Mouse (Mus musculus): ENCODE data around the gene Inafm2.

The Inafm2 gene

DNA sequence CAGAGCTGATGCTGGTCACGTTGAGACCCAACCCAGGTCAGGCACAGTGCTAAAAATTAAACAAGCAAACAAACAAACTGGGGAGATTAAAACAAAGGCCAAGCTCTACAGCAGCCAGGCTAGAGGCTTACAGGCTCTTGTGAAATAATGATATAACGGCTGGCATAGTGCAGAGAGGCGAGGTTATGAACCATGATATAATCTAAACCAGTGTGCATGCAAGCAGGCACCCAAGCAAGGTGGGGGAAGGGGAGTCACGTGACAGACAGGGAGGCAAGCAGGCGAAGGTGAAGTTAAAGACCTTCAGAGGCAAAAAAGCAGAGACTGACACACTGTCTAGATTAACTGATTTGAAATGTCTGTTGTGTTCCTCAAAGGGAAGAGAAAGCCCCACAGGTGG, 37.5 kb downstream of the Inafm2 start:
- DNase-seq (ENCODE audit: low spot score in 2 of 2) = no peak

DNA sequence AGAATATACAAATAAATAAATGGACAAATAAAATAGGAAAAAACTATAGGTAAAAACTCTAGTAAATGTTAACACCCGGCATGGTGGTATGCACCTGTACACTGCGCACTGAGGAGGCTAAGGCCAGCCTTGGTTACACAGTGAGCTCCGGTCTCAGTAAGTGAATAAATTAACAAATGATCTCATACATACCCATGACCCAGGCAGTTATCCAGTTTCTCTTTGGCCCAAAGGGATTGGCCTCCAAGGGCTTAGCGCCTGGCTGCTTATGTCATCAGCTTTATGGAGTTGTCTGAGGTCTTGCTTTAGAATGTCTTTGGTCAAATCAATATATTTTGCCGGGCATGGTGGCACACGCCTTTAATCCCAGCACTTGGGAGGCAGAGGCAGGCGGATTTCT, 38.1 kb downstream of the Inafm2 start:
- no peak for DNase-seq (ENCODE audit: low spot score in 2 of 2)

DNA sequence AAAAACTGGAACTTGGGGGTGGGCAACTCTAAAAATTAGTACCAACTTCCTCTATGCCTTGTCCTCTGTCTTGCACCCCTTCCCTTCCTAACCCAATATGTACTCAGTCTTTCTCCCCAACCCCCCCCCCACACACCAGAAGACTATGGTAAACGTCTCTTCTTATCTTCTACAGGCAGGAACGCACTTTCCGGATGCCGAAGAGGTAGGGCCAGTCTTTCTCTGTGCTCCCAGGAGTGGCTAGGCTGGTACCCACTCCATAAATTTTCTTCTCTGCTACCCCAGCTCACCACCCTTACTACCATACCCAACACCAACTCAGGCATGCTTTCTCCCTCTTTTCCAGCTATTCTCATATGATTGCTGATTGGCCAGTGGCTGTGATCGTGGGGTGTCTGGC, 41.0 kb downstream of the Inafm2 start:
- DNase-seq (ENCODE audit: low spot score in 2 of 2) = no peak

DNA sequence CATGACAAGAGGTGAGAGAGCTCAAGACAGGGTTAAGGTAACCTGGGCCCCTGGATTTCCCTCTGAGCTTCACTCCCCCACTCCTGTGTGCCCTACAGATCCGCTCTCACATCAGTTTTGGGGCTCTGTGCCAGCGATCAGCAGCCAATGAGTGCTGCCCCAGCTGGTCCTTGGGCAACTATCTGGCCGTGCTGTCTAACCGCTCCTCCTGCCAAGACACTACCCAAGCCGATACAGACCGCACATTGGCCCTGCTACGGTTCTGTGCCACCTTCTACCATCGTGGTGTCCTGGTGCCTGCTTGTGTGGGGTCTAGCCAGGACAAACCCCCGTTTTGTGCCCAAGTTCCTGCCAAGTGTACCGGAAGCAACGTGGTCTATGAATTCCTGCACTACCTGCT, 43.9 kb downstream of the Inafm2 start:
- DNase-seq (ENCODE audit: low spot score in 2 of 2) = no peak

DNA sequence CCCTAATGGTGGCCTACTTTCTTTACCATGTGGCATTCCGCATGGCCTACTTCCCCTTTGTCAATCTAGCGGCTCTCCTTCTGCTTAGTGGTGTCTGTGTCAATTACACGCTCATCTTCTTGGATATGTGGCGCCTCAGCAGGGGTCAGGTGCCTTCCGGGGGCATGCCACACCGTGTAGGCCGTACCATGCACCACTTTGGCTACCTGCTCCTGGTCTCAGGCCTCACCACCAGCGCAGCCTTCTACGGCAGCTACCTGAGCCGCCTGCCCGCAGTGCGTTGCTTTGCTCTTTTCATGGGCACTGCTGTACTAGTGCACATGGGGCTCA, 44.6 kb downstream of the Inafm2 start:
- DNase-seq (ENCODE audit: low spot score in 2 of 2) = no peak

DNA sequence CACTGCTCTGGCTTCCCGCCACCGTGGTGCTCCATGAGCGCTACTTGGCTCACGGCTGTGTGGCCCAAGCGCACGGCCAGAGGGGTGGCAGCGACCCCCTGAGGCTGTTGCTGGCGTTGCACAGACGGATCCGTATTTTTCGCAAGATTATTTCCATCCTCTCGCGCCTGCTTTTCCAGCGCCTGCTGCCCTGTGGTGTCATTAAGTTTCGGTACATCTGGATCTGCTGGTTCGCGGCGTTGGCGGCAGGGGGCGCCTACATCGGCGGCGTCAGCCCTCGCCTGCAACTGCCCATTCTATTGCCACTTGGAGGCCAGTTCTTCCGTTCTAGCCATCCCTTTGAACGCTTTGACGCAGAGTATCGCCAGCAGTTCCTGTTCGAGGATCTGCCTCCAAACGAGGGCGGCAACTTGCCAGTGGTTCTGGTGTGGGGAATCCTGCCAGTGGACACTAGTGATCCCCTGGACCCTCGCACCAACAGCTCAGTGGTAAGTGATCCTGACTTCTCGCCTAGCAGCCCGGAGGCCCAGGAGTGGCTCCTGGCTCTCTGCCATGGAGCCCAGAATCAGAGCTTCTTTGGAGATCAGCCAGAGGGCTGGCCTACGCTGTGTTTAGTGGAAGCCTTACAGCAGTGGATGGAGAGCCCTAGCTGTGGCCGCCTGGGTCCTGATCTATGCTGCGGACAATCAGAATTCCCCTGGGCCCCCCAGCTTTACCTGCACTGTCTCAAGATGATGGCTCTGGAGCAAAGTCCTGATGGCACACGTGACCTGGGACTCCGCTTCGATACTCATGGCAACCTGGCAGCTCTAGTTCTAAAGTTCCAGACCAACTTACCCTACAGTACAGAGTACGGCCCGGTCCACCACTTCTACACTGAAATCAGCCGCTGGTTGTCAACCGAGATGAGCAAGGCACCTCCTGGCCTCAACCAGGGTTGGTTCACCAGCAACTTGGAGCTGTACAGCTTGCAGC, 45.3 kb downstream of the Inafm2 start:
- peak in 1 of 2 experiments; percentile 50 for DNase-seq (ENCODE audit: low spot score in 2 of 2)

DNA sequence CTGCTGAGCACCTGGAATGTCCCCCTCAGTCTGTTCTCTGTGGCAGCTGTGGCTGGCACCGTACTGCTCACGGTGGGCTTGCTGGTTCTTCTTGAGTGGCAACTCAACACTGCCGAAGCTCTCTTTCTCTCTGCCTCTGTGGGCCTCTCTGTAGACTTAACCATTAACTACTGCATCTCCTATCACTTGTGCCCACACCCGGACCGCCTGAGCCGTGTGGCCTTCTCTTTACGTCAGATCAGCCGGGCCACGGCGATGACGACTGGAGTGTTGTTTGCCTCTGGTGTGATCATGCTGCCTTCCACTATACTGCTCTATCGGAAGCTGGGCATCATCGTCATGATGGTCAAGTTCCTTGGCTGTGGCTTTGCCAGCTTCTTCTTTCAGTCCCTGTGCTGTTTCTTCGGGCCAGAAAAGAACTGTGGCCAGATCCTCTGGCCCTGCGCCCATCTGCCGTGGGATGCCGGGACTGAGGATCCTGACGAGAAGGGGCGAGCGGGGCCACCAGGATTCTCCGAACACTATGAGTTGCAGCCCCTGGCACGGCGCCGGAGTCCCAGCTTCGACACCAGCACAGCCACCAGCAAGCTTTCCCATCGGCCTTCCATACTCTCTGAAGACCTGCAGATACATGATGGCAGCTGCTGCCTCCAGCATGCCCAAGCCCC, 46.2 kb downstream of the Inafm2 start:
- DNase-seq (ENCODE audit: low spot score in 2 of 2) = no peak

DNA sequence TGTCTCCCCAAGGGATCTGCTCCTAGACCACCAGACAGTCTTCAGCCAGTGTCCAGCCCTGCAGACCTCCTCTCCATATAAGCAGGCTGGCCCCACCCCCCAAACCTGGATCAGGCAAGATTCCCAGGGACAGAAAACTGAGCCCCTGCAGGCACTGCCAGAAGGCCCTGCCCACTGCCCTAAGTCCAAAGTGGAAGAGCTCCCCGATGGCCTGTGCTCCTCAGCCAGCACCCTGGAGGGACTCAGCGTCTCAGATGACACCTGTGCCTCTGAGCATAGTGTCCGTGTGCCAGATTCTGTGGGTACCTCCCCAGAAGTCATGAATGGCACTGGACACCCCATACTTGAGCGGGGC, 46.7 kb downstream of the Inafm2 start:
- no peak for DNase-seq (ENCODE audit: low spot score in 2 of 2)

DNA sequence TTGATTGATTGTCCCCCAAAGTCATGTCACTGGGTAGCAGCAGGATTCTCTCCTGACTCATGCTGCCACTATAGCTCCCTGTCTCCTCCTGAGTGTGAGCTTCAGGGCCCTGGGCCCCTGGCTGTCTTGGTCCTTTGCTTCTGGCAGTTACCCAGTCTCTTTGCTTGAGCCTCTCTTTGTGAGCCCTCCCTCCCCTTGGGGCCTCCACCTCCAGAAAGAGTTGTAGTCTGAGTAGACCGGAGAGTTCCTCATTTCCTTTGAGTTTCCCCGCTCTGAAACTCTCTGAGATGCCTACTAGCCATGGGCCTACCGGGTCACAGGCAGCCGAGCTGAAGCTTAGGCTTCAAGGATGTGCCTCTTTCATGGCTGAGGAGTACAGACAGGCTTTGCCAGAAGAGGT, 48.1 kb downstream of the Inafm2 start:
- no peak for DNase-seq (ENCODE audit: low spot score in 2 of 2)
